Mouse (Mus musculus): ENCODE data around the gene Dctpp1. TPM values are rescaled to one million over a fixed set of nuclear protein-coding genes. Genes with fewer than 3 reads are reported as not detected.

The Dctpp1 gene
- polyA plus RNA-seq, 2 experiments: 62.2 to 104 TPM

DNA sequence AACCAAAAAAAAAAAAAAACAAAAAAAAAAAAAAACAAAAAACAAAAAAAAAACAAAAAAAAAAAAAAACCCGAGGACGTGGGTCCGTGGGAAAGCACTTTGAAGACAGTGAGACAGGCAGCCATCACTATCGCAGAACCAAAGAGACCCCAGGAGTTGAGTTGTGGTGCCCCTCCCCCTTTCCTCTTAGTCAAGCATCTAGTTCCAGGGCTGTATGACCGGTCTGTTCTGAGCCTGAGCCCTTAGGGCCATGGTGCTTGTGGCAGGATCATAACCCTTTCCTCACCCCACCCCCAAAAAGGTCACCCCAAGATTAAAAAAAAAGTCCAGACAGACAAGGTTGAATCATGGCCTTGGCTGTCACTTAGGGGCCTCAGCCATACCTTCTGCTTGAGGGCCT is 44.2 kb downstream of the Dctpp1 start:
- H3K9ac ChIP-seq (replicated peaks): no peak overlapping the region
- no peak overlapping the region for H3K4me2 ChIP-seq (ENCODE audit: low read depth)
- DNase-seq (ENCODE audit: low read depth in 3 of 3, low spot score in 3 of 3) (no peak), ATAC-seq (ENCODE audit: insufficient read depth) (no peak)
- peaks cover 22 to 36% of the 10 kb centered on the region in 2 experiments for H3K4me1 ChIP-seq (replicated peaks; ENCODE audit: control insufficient read depth in 2 of 2, insufficient read depth in 2 of 2, low read length in 1 of 2)
- no peak overlapping the region for H3K27ac ChIP-seq
- TF ChIP-seq EP300 (IDR thresholded peaks at IDR 0.05; ENCODE audit: low read depth) (no peak), CTCF (IDR thresholded peaks at IDR 0.05; ENCODE audit: low read depth) (no peak)
- WGBS (ENCODE audit: insufficient replicate concordance): 76% methylated on average over 5 of the region's 5 CpGs
- H3K36me3 ChIP-seq (replicated peaks; ENCODE audit: control insufficient read depth, insufficient read depth, low read depth): no peaks in the 10 kb centered on the region
- no peaks in the 10 kb centered on the region for H3K27me3 ChIP-seq (ENCODE audit: control insufficient read depth, insufficient read depth, low read length)
- no peaks in the 10 kb centered on the region for H3K9me3 ChIP-seq (ENCODE audit: control insufficient read depth, low read length)
- no peak overlapping the region for H3K4me3 ChIP-seq (ENCODE audit: insufficient read depth in 1 of 2, low read depth in 2 of 2, low read length in 2 of 2)

DNA sequence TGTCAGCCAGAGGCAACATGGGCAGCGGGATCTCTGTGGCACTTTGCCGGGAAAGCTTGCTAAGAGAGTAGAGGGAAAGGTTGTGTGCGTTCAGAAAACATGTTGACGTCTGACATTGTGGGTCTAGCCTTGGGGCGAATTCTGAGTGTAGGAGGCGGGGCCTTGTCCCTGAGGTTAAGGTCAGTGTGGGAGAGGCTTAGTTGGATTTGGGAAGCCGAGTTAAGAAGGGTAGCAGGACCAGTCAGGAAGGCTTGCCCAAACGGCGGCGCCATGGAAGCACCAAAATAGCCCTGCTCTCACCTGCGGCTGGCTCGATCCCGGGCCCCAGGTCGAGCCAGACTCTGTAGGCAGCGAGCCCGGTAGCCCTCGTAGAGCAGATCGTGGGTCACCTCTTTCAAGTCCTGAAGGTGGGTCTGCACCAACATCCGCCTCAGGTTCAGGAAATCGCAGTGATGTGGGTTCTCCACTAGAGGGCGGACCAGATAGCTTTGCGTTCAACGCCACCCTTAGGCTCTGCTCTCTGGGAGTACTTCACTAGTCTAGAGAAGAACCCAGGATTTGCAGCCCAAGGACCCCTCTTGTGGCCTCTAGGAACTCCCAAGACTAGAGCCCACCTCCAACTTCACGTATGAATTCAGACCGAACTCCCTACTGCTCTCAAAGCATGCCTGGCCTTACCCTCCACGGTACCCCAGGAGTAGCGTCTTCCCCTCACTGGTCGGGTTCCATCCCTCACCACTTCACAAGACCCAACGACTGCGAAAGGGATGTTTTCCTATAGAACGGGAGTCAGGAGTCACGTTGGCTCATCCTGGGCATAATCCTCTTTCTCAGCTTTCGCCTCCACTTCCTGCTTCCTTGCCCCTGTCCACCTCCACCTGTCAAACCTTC is 45.3 kb downstream of the Dctpp1 start:
- TF ChIP-seq CTCF (IDR thresholded peaks at IDR 0.05; ENCODE audit: low read depth) (peak; percentile 96), EP300 (IDR thresholded peaks at IDR 0.05; ENCODE audit: low read depth) (no peak)
- 28% methylated on average over 33 of the region's 33 CpGs for WGBS (ENCODE audit: insufficient replicate concordance)
- DNase-seq (ENCODE audit: low read depth in 3 of 3, low spot score in 3 of 3) (peak in 2 of 3 experiments; percentile 55 to 67), ATAC-seq (ENCODE audit: insufficient read depth) (peak; percentile 34; the same call in 1 of the 2 replicates)
- H3K9me3 ChIP-seq (ENCODE audit: control insufficient read depth, low read length): no peaks in the 10 kb centered on the region
- no peak overlapping the region for H3K27ac ChIP-seq
- H3K4me2 ChIP-seq (ENCODE audit: low read depth): peak overlapping the region; percentile 41
- no peak overlapping the region for H3K9ac ChIP-seq (replicated peaks)
- H3K4me3 ChIP-seq (ENCODE audit: insufficient read depth in 1 of 2, low read depth in 2 of 2, low read length in 2 of 2): peak overlapping the region; percentile 7 to 27; a peak in 2 of 4 replicates
- H3K36me3 ChIP-seq (replicated peaks; ENCODE audit: control insufficient read depth, insufficient read depth, low read depth): no peaks in the 10 kb centered on the region
- H3K27me3 ChIP-seq (ENCODE audit: control insufficient read depth, insufficient read depth, low read length): no peaks in the 10 kb centered on the region
- H3K4me1 ChIP-seq (replicated peaks; ENCODE audit: control insufficient read depth in 2 of 2, insufficient read depth in 2 of 2, low read length in 1 of 2): peaks cover 22 to 36% of the 10 kb centered on the region in 2 experiments

GRCm38 (mm10) chr7:127214521-127214920 is 46.0 kb downstream of the Dctpp1 start:
- H3K4me3 ChIP-seq (ENCODE audit: insufficient read depth in 1 of 2, low read depth in 2 of 2, low read length in 2 of 2): no peak overlapping the region
- H3K27me3 ChIP-seq (ENCODE audit: control insufficient read depth, insufficient read depth, low read length): no peaks in the 10 kb centered on the region
- WGBS (ENCODE audit: insufficient replicate concordance): 72% methylated on average over 21 of the region's 21 CpGs
- ATAC-seq (ENCODE audit: insufficient read depth): no peak
- no peak overlapping the region for H3K9ac ChIP-seq (replicated peaks)
- no peak overlapping the region for H3K4me2 ChIP-seq (ENCODE audit: low read depth)
- peaks cover 24 to 41% of the 10 kb centered on the region in 2 experiments for H3K4me1 ChIP-seq (replicated peaks; ENCODE audit: control insufficient read depth in 2 of 2, insufficient read depth in 2 of 2, low read length in 1 of 2)
- no peak for TF ChIP-seq EP300 (IDR thresholded peaks at IDR 0.05; ENCODE audit: low read depth)
- TF ChIP-seq CTCF (IDR thresholded peaks at IDR 0.05; ENCODE audit: low read depth): no peak
- H3K27ac ChIP-seq: no peak overlapping the region
- no peaks in the 10 kb centered on the region for H3K9me3 ChIP-seq (ENCODE audit: control insufficient read depth, low read length)
- no peaks in the 10 kb centered on the region for H3K36me3 ChIP-seq (replicated peaks; ENCODE audit: control insufficient read depth, insufficient read depth, low read depth)
- no peak for DNase-seq (ENCODE audit: low read depth in 3 of 3, low spot score in 3 of 3)

- peaks cover 22 to 35% of the 10 kb centered on the region in 2 experiments for H3K4me1 ChIP-seq (replicated peaks; ENCODE audit: control insufficient read depth in 2 of 2, insufficient read depth in 2 of 2, low read length in 1 of 2)
- H3K27me3 ChIP-seq (ENCODE audit: control insufficient read depth, insufficient read depth, low read length): no peaks in the 10 kb centered on the region
- DNase-seq (ENCODE audit: low read depth in 3 of 3, low spot score in 3 of 3) (no peak), ATAC-seq (ENCODE audit: insufficient read depth) (no peak)
- H3K4me3 ChIP-seq (ENCODE audit: insufficient read depth in 1 of 2, low read depth in 2 of 2, low read length in 2 of 2): no peak overlapping the region
- 62% methylated on average over 12 of the region's 12 CpGs for WGBS (ENCODE audit: insufficient replicate concordance)
- no peaks in the 10 kb centered on the region for H3K36me3 ChIP-seq (replicated peaks; ENCODE audit: control insufficient read depth, insufficient read depth, low read depth)
- no peaks in the 10 kb centered on the region for H3K9me3 ChIP-seq (ENCODE audit: control insufficient read depth, low read length)
- no peak overlapping the region for H3K27ac ChIP-seq
- H3K4me2 ChIP-seq (ENCODE audit: low read depth): no peak overlapping the region
- no peak overlapping the region for H3K9ac ChIP-seq (replicated peaks)
- no peak for TF ChIP-seq EP300 (IDR thresholded peaks at IDR 0.05; ENCODE audit: low read depth)
- no peak for TF ChIP-seq CTCF (IDR thresholded peaks at IDR 0.05; ENCODE audit: low read depth)
These were observed 46.6 kb downstream of the Dctpp1 start for GRCm38 (mm10) chr7:127213930-127214329.

DNA sequence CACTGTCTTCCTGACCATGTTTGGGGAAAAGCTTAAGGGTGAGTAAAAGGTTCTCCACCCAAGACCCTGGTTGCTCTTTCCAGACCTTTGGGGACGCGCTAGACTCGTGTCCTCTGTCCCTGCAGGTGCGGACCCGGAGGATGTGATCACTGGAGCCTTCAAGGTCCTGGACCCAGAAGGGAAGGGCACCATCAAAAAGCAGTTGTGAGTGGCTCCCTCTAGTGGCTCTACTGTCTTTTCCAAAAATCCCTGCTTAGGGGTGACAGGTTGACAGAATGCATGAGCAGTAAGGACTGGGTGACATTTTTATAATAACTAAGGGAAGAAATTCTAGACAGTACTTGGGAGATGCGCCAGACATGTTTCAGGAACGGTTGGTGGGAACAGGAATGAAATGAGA is 47.0 kb downstream of the Dctpp1 start:
- H3K27ac ChIP-seq: no peak overlapping the region
- ATAC-seq (ENCODE audit: insufficient read depth) (no peak), DNase-seq (ENCODE audit: low read depth in 3 of 3, low spot score in 3 of 3) (no peak)
- no peaks in the 10 kb centered on the region for H3K27me3 ChIP-seq (ENCODE audit: control insufficient read depth, insufficient read depth, low read length)
- no peak overlapping the region for H3K9ac ChIP-seq (replicated peaks)
- TF ChIP-seq CTCF (IDR thresholded peaks at IDR 0.05; ENCODE audit: low read depth) (peak; percentile 89), EP300 (IDR thresholded peaks at IDR 0.05; ENCODE audit: low read depth) (no peak)
- WGBS (ENCODE audit: insufficient replicate concordance): 41% methylated on average over 7 of the region's 7 CpGs
- H3K4me3 ChIP-seq (ENCODE audit: insufficient read depth in 1 of 2, low read depth in 2 of 2, low read length in 2 of 2): no peak overlapping the region
- peaks cover 17 to 31% of the 10 kb centered on the region in 2 experiments for H3K4me1 ChIP-seq (replicated peaks; ENCODE audit: control insufficient read depth in 2 of 2, insufficient read depth in 2 of 2, low read length in 1 of 2)
- H3K36me3 ChIP-seq (replicated peaks; ENCODE audit: control insufficient read depth, insufficient read depth, low read depth): no peaks in the 10 kb centered on the region
- H3K4me2 ChIP-seq (ENCODE audit: low read depth): no peak overlapping the region
- no peaks in the 10 kb centered on the region for H3K9me3 ChIP-seq (ENCODE audit: control insufficient read depth, low read length)
